Mouse (Mus musculus) lung, embryonic 16.5 days (tissue): Measurements from ENCODE around the gene Olfr218. TPM values are rescaled to one million over a fixed set of nuclear protein-coding genes. Genes with fewer than 3 reads are reported as not detected.

ENCODE experiments used
- ATAC-seq: fragments of 200-750 bp; cut with Nextera tagmentation; 2 replicates; pipeline ENCODE4 v1.8.0; 2017; ENCODE audit warnings: low read depth, mild to moderate bottlenecking, moderate library complexity
- H3K27ac ChIP-seq: fragments of 300-500 bp; sonication (generic); 2 replicates; pipeline ENCODE4 v1.5.1; 2014; ENCODE audit warnings: mild to moderate bottlenecking, control low read depth, low read length
- H3K27me3 ChIP-seq: fragments of 300-500 bp; sonication (generic); 2 replicates; pipeline ENCODE4 v1.6.1; 2014; ENCODE audit warnings: low read depth, low read length, mixed read lengths; ENCODE audit not compliant: control insufficient read depth, insufficient read depth
- H3K36me3 ChIP-seq: fragments of 300-500 bp; sonication (generic); 2 replicates; pipeline ENCODE4 v1.6.1; 2014; ENCODE audit warnings: low read length; ENCODE audit not compliant: control insufficient read depth, insufficient read depth
- H3K4me1 ChIP-seq: fragments of 300-500 bp; sonication (generic); replicated peaks from 2 replicates; pipeline ENCODE4 v1.6.1; 2014; ENCODE audit warnings: low read length, mixed read lengths; ENCODE audit not compliant: control insufficient read depth, insufficient read depth
- H3K4me2 ChIP-seq: fragments of 300-500 bp; sonication (generic); 2 replicates; pipeline ENCODE4 v1.6.1; 2014; ENCODE audit warnings: low read depth, low read length, control low read depth
- H3K4me3 ChIP-seq: fragments of 300-500 bp; sonication (generic); 2 replicates; pipeline ENCODE4 v1.5.1; 2014; ENCODE audit warnings: mild to moderate bottlenecking, low read length, control low read depth
- H3K9ac ChIP-seq: fragments of 300-500 bp; sonication (generic); 2 replicates; pipeline ENCODE4 v1.6.1; 2014; ENCODE audit warnings: low read length, control low read depth
- H3K9me3 ChIP-seq: fragments of 300-500 bp; sonication (generic); 2 replicates; pipeline ENCODE4 v1.6.1; 2016; ENCODE audit warnings: low read length; ENCODE audit not compliant: control insufficient read depth
- WGBS: fragments of 180-500 bp; shearing (Covaris S2); extraction: QIAGEN DNeasy Blood & Tissue Kit; methylation state at CpG from one replicate; pipeline ENCODE4 v1.1.7; 2014; 5-methylcytosine and 5-hydroxymethylcytosine counted together
- polyA plus RNA-seq: library from polyadenylated mRNA; unstranded; fragments of >200 nt; fragmentation: Nextera tagmentation; extraction: Ambion mirVana; gene quantifications from 2 replicates; pipeline ENCODE4 v1.2.1, GENCODE M21; 2015

Olfr218 gene
- polyA plus RNA-seq, 1 experiment from 2014 or later, result not detected

GRCm38 (mm10) chr1:173249888-173250287 is 52.3 kb downstream of the Olfr218 start:
- no peaks in the 10 kb centered on the region for H3K36me3 ChIP-seq
- H3K4me3 ChIP-seq, result no peak overlapping the region
- H3K4me2 ChIP-seq, result no peak overlapping the region
- H3K4me1 ChIP-seq, result no peaks in the 10 kb centered on the region
- WGBS, result 87% methylated on average over 3 of the region's 3 CpGs
- no peaks in the 10 kb centered on the region for H3K9me3 ChIP-seq
- H3K9ac ChIP-seq, result no peak overlapping the region
- no peaks in the 10 kb centered on the region for H3K27me3 ChIP-seq
- no peak overlapping the region for H3K27ac ChIP-seq
- ATAC-seq, result no peak

Other genes with a start within 250 kb of the Olfr218 start
- not detected in 2 replicates for gene Olfr16, start 247.4 kb upstream of the Olfr218 start, polyA plus RNA-seq
- gene Olfr1408, start 60.4 kb upstream of the Olfr218 start, polyA plus RNA-seq, result not detected in 2 replicates
- not detected in 2 replicates for gene Olfr1406, start 7.2 kb upstream of the Olfr218 start, polyA plus RNA-seq
- gene Olfr1404, start 14.6 kb downstream of the Olfr218 start, polyA plus RNA-seq, result not detected in 2 replicates
- 0.21 TPM in 1 of 2 replicates, not detected in the other for gene Fcer1a, start 29.4 kb downstream of the Olfr218 start, polyA plus RNA-seq
- not detected in 2 replicates for gene Olfr418, start 68.2 kb downstream of the Olfr218 start, polyA plus RNA-seq
- not detected in 2 replicates for gene Mptx2, start 80.0 kb downstream of the Olfr218 start, polyA plus RNA-seq
- 0.21 and 0.73 TPM in 2 replicates for gene Ackr1, start 135.9 kb downstream of the Olfr218 start, polyA plus RNA-seq
- gene Aim2, start 153.1 kb downstream of the Olfr218 start, polyA plus RNA-seq, result 1.3 and 2.6 TPM in 2 replicates
- 0.87 and 0.94 TPM in 2 replicates for gene Cadm3, start 169.9 kb downstream of the Olfr218 start, polyA plus RNA-seq